Mouse (Mus musculus): ENCODE measurements around the gene Pla2g4f.

Pla2g4f gene

GRCm38 (mm10) chr2:120313976-120314375 lies at the start of gene Pla2g4f:
TSS of gene Pla2g4f (minus strand) at chr2:120314165.
- peak; percentile 64 for DNase-seq

GRCm38 (mm10) chr2:120360425-120360824 lies 46.5 kb upstream of the Pla2g4f start:
- DNase-seq, result no peak

- DNase-seq, result peak; percentile 97
These were observed 39.0 kb upstream of the Pla2g4f start, which contains the start of gene Vps39 for GRCm38 (mm10) chr2:120352682-120353646. TSS of gene Vps39 (minus strand) at chr2:120353137.

- peak; percentile 13 for DNase-seq
These were observed 37.4 kb upstream of the Pla2g4f start for GRCm38 (mm10) chr2:120351321-120351720.

GRCm38 (mm10) chr2:120348120-120348519 lies 34.2 kb upstream of the Pla2g4f start:
- peak; percentile 31 for DNase-seq

- no peak for DNase-seq
These were observed 27.8 kb upstream of the Pla2g4f start for GRCm38 (mm10) chr2:120341741-120342140.

- no peak for DNase-seq
These were observed 23.9 kb upstream of the Pla2g4f start for GRCm38 (mm10) chr2:120337886-120338285.

- DNase-seq, result no peak
These were observed 17.6 kb upstream of the Pla2g4f start for GRCm38 (mm10) chr2:120331575-120331974.

GRCm38 (mm10) chr2:120315077-120315476 lies 1.1 kb upstream of the Pla2g4f start:
- DNase-seq, result no peak

GRCm38 (mm10) chr2:120314487-120314886 lies 522 bp upstream of the Pla2g4f start:
- DNase-seq, result no peak

GRCm38 (mm10) chr2:120312276-120312825 lies 1.6 kb downstream of the Pla2g4f start:
- peak; percentile 40 for DNase-seq

GRCm38 (mm10) chr2:120304113-120304512 lies 9.9 kb downstream of the Pla2g4f start:
- DNase-seq, result peak; percentile 11

GRCm38 (mm10) chr2:120301076-120301475 lies 12.9 kb downstream of the Pla2g4f start:
- no peak for DNase-seq

- DNase-seq, result no peak
These were observed 14.1 kb downstream of the Pla2g4f start for GRCm38 (mm10) chr2:120299866-120300265.

- DNase-seq, result no peak
These were observed 17.8 kb downstream of the Pla2g4f start for GRCm38 (mm10) chr2:120296160-120296559.

GRCm38 (mm10) chr2:120291471-120292078 lies 22.4 kb downstream of the Pla2g4f start:
- no peak for DNase-seq

GRCm38 (mm10) chr2:120288995-120289394 lies 25.0 kb downstream of the Pla2g4f start, which contains the start of gene Pla2g4d:
TSS of gene Pla2g4d (minus strand) at chr2:120289197.
- DNase-seq, result no peak

GRCm38 (mm10) chr2:120288401-120288800 lies 25.6 kb downstream of the Pla2g4f start:
- DNase-seq, result no peak

- no peak for DNase-seq
These were observed 28.3 kb downstream of the Pla2g4f start for GRCm38 (mm10) chr2:120285639-120286038.

- no peak for DNase-seq
These were observed 29.3 kb downstream of the Pla2g4f start for GRCm38 (mm10) chr2:120284705-120285104.

- no peak for DNase-seq
These were observed 29.9 kb downstream of the Pla2g4f start for GRCm38 (mm10) chr2:120284094-120284493.

GRCm38 (mm10) chr2:120283550-120283949 lies 30.4 kb downstream of the Pla2g4f start:
- no peak for DNase-seq

GRCm38 (mm10) chr2:120281221-120281620 lies 32.7 kb downstream of the Pla2g4f start:
- no peak for DNase-seq
